Mouse (Mus musculus) heart, adult 8-10 months (tissue): ENCODE results near the gene Ckm. TPM values are rescaled to one million over a fixed set of nuclear protein-coding genes. Genes with fewer than 3 reads are reported as not detected.
A peak's percentile ranks its signal among the peaks of the same experiment; 100 is the strongest.

Experiments used
- DNase-seq: peaks from one replicate; pipeline ENCODE4 v3.0.0; 2022; ENCODE audit warnings: low spot score
- total RNA-seq, 4 experiments: library from RNA; stranded (reverse); gene quantifications; 2 replicates each; pipeline ENCODE4 v1.2.4; 2022

Ckm gene
- total RNA-seq: 1,000 to 10,000 TPM; 3,513 to 3,931 (median 3,544) TPM

DNA sequence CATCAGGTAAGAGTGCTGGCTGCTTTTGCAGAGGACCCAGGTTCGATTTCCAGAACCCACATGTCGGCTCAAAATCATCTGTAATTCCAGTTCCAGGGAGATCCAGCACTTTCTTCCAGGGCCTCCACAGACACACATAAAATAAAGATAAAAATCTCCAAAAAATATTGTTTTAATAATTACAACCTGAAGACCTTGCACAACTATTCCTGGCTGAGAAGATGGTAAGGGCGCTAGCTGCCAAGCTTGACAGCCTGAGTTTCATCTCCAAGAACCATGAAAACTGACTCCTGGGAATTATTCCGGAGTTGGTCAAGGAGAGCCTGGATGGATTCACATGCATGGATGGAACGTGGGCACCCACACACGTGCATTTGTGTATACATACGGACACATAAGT lies at the start of gene Ckm:
TSS of gene Ckm (plus strand) at position 301 of the 400 bp plus-strand sequence.
- DNase-seq: no peak

DNA sequence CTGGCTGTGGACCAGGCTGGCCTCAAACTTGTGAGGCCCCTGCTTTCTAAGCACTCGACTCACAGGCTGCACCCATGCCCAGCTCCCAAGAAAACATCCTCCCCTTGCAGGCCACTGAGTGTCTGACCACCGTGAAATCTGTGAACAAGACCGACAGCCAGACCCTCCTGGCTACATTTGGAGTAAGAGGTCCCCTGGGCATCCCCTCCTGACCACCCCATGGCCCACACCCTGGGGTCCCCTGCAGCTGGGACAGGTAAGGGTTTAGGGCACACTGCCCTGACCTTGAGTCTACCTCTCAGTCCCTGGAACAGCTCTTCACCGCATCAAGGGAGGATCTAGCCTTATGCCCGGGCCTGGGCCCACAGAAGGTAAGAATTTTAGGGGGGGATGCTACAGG lies 49.6 kb upstream of the Ckm start:
- DNase-seq: no peak

DNA sequence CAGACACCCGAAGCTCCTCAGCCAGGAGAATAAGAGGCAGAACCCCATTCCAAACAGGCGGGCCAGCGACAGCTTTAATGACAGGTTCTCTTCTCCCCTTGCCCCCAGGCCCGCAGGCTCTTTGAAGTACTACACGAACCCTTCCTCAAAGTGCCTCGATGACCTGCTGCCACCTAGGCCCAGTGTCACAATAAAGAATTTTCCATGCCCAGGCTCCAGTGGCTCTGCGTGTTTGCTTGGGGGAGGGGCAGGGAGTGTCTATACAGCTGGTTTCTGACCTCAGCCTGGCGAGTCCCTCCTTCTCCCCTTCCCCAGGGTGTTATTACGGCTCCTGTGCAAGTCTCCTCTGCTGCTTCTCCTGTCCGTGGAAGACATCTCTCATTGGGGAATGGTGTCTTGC lies 48.3 kb upstream of the Ckm start:
- no peak for DNase-seq

DNA sequence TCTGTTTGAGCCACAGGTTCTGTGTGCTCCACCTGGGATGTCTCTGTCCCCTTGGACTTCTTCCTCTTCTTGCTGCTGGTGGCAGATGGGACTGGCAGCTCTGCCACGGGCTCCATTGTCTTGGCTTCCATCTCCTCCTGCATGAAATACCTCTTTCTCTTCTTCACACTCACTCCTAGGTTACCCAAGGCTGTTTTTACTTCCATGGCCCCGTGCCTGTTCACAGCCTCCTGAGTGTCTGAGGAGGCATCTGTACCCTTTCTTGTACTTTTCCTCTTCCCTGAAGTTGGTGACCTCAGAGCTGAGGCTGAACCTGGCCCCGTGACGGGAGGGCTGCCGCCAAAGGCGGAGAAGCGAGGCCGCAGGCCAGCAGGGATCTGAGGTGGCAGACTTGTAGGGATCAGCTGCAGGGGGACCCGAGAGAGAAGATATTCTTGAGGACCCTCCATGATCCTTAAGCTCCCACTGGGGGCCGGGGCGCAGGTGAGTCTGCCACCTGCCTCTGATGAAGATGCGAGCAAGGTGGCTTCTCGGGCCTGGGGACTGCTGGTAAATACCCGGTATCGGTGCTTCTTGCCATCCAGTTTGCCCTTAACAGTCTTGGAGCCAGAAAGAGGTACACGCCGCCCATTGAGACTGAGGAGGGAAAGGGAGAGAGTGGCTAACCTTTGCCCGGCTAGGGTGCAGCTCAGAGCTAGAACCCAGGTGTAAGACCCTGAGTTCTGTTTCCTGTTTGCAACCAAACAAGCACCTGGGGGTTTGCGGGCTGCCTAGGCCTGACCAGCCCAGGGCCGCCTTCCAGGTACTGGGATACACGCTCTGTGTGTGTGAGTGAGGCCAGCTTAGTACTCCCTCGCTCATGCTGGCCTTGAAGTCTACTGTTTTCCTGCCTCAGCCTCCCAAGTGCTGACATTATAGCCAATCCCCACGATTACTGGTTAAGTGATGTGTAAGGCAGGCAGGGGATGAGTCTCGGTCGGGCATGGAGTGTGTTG lies 46.9 kb upstream of the Ckm start:
- no peak for DNase-seq

DNA sequence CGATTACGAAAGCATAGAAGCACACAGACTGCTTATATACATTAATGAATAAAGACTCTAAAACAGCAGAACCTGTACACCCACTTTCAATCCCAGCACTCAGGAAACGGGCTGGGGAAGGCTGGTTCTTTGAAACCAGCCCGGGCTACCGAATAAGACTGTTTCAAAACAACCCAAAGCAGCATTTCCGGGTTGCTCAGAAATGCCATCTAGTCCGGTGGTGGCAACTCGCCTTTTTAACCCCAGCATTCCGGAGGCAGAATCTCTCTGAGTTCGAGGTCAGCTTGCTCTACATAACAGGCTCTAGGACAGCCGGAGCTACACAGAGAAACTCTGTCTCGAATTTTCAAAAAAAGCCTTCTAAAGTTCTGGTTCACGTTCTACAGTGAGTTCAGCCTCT lies 45.9 kb upstream of the Ckm start:
- DNase-seq: no peak

DNA sequence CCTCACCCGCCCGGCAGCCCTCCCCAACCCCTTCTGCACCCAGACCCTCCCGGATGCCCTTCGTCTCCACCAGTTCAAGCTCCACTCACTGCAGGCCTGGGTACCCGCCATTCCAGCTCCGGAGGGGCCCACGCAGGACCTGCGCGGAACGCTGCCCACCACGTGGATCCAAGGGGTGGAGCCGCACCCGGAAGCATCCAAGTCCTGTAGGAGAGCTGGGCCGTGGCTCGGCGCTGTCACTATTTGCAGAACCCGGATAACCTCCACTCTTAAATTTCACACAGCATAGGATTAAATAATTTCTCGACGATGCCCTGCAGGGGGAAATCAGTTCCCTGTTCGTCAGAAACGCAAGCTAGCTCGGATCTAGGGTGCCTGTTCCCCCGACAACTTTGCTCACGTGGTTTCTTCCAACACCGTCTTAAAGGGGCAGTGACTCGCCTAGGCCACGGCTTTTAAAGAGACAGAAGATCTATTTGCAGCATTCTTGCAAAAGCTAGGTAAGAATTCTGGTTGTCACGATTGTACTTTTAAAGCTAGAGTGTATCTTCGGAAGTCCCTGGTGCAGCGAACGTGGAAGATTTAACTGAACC lies 45.2 kb upstream of the Ckm start, which contains the start of the genes Cd3eap and Ppp1r13l:
TSS of gene Cd3eap (minus strand) at position 185 of the 593 bp plus-strand sequence.
TSS of gene Ppp1r13l (plus strand) at position 451 of the 593 bp plus-strand sequence.
- DNase-seq: peak; percentile 88

DNA sequence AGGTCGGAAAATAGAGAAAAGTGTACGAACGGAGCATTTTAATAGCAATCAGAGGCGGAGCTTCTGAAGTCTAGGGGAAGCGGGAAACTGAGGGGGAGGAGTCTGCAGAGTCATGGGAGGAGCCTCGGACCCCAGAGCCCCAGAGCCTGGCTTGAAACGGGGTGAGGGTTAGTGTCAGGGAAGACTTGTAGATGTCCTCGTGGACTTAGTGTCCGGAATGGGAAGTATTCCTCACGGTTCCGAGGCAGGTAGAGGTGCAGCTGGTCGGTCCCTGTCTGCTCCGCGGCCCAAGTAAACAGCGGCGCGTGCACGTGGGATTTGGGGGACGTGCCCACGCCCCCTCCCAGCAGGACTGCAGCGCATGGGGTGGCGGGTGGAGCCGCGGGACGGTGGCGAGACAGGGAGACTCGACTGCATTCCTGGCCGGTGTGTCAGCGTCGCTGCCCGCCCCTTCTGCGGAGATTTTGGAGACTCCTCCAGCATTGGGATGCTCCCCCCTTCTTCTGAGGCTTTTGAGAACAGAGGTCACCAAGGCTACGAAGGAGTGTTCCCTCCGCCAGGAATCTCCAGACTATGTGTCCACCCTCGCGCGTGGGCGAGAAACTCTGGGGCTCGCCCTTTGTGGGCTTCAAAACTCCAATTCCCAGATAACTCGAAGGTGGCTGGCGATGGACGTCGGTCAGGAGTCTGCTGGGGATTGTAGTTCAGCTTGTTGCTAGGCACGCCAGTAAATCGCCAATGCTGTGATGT lies 44.5 kb upstream of the Ckm start:
- peak; percentile 79 for DNase-seq

DNA sequence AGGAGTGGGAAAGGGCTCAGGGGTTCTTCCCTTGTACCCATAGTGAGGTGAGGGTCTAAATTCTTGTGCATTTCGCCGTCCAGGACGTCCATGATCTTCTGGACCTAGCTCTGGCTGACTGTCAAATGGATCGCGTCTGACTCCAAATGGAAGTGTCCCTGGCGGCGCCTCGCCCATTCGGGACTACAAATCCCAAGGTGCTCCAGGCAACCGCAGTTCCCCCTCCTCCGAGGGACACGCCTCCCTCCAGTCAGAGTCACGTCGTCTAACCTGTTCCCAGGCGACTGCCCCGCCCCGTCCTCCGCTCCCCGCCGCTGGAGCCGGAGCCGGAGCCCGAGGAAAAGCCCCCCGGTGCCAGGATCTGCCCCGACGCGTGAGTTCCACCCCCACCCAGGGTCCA lies 43.6 kb upstream of the Ckm start:
- DNase-seq: peak; percentile 94

DNA sequence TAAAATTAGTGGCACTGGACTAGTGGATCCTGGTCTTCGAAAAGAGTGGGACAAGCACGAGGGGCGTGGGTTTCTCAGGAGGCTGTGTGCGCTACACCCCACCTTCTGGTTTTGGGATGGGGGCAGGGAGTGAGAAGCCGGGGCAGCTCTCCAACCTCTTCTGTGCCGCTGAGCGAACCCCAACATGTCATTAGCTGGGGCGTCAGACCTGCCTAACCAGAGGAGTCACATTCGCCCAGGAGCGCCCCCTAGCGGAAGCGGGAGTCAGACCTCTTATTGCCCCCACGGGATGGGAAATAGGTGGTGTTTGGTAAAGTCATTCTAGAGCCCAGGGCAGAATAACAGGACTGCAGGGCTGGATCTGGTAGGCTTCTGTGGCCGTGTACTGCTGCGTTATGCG lies 42.9 kb upstream of the Ckm start:
- DNase-seq: peak; percentile 87

DNA sequence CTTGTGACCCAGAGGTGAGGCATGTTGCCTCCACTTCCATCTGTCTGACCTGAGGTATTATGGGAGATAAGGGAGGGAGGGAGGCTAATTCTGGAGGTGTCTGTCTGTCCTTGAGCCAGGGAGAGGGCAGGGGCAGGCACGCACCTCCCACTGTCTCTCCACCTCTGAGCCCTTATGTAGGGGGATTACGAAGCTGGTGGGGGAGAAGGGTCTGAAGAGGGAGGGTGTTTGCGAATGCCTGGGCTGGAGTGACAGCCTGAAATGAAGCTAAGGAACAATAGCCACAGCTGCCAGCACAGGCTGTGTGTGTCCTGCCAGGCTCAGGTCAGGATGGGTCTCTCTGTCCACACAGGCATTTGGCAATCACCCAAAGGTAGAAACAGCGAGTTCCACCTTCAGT lies 42.3 kb upstream of the Ckm start:
- no peak for DNase-seq

DNA sequence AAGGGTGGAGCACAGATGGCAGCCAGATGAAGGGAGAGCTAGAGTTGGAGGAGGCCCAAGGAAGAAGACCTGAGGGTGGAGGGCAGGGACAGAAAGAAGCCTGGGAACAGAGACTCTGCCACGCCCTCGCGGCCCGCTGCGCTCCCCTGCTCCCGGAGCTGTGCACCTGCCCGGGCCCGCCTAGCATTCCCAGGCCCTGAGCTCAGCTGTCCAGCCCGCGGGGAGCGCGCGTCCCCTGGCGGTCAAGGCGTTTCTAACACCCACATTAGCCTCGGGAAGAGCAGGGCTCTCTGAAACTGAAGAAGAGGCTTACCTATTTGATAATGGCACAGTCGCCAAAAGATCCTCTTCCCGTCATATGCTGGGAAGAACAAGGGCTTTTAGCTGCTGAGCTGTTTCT lies 40.7 kb upstream of the Ckm start:
- DNase-seq: peak; percentile 73

DNA sequence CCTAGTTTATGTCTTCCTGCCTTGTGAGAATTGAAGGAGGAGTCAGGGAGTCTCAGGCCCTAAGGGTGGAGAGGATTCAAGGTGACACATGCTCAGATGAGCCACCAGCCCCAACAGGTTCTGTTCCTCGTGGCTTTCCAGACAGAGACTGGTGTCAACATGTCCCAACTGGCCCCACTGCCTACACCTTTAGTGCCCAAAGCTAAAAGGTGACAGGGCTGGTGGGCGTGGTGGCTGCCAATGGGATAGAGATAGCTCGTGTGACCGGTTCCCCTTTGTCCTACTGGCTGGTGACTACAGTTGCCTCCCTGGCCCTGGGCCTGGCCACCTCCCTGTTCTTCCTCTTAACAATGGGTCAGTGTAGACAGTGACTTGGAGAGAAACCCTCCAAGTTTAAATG lies 39.2 kb upstream of the Ckm start:
- DNase-seq: no peak

DNA sequence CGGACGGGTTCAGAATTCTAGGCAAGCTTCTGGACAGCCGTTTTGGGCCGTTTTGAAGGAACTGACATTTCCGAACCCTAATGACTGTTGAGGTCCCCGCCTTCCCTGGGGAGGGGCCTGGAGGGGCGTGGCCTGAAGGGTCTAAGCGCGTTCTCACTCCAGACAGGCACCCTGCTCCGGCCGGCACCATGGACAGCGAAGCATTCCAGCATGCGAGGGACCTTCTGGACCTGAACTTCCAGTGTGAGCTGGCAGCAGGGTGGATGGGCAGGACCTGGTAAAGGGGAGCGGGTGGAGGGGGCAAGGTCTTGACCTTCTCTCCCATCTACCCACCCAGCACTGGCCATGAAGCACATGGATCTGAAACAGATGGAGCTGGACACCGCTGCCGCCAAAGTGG lies 36.2 kb upstream of the Ckm start:
- no peak for DNase-seq

DNA sequence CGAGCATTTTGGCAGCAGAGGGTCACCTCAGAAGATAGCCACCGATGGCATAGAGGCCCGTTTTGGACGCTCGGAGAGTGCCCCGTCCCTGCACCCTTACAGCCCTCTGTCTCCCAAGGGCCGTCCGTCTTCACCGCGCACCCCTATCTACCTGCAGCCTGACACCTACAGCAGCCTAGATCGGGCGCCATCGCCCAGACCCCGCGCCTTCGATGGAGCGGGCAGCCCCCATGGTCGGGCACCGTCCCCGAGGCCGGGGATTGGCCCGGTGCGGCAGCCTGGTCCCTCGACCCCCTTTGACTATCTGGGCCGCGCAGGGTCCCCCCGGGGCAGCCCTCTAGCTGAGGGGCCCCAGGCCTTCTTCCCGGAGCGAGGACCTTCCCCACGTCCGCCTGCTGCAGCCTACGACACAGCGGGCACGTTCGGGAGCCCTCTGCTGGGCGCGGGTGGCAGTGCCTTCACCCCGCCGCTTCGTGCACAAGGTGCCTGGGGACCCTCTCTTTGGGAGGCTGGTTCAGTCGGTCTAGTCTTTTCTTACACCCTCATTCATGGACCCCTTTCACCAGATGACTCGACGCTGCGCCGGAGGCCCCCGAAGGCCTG lies 34.7 kb upstream of the Ckm start:
- peak; percentile 33 for DNase-seq

DNA sequence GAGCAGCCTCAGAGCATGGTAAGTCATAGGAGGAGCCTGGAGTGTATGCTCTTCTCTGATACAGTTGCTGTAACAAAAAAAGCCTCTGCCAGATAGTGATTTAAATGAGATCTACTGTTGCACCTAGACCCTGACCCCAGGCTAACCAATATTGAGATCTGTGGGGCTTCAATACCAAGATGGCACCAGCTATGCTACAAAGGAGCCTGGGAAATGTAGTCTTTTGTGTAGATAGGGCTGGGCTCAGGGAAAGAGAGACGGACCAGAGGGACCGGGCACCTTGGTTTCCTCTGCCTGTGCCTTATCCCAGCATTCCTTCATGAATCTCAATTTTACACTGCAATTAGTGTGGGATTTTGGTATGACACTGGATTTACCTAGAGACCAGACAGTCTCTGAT lies 31.2 kb upstream of the Ckm start:
- no peak for DNase-seq

DNA sequence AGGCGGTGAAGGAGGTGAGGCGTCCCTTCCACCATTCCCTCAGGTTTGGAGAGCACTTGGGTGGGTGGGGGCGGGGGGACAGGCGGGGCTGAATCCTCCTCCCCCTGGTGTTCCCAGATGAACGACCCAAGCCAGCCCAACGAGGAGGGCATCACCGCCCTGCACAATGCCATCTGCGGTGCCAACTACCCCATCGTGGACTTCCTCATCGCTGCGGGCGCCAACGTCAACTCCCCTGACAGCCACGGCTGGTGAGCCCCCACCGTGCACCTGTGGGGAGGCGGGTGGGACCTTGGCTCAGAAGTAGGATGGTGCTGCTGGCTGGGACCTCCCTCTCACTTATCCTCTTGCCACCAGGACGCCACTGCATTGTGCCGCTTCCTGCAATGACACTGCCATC lies 29.2 kb upstream of the Ckm start:
- DNase-seq: no peak

DNA sequence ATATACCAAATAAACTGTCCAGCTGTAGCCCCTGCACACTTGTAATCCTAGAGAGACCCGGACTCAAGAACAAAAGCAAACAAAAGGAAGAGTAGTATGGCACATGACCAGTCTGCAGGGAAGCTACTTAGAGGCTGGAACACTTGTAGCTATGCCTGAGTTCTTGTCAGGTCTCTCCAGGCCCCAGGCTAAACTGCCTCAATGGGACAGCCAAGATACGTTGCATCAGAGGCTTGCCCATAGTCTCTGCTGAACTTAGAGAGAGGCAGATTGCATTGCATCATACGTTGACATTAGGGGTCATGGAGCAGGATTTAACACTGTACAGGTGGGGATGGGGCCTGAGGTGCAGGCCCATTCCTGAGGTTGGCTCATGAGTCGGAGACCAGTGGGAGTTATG lies 28.6 kb upstream of the Ckm start:
- DNase-seq: no peak

DNA sequence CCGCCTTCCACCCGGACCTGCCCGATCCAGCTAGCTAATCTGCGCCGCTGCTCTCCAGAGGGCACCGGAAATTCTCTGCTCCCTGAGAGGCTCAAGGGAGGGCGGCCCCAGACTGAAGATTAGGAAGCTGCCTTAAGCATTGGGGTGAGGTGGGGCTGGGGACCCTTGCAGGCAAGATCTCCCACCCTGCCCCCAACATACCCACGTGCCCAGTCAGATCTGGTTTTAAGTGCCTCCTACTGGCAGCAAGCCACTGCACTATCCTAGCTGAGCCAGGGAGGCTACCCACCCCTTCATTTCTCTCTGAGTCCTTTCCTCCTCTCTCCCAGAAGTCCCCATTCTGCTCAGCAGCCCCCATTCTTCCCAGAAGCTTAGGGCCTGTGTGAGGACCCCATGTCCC lies 26.5 kb upstream of the Ckm start:
- no peak for DNase-seq

DNA sequence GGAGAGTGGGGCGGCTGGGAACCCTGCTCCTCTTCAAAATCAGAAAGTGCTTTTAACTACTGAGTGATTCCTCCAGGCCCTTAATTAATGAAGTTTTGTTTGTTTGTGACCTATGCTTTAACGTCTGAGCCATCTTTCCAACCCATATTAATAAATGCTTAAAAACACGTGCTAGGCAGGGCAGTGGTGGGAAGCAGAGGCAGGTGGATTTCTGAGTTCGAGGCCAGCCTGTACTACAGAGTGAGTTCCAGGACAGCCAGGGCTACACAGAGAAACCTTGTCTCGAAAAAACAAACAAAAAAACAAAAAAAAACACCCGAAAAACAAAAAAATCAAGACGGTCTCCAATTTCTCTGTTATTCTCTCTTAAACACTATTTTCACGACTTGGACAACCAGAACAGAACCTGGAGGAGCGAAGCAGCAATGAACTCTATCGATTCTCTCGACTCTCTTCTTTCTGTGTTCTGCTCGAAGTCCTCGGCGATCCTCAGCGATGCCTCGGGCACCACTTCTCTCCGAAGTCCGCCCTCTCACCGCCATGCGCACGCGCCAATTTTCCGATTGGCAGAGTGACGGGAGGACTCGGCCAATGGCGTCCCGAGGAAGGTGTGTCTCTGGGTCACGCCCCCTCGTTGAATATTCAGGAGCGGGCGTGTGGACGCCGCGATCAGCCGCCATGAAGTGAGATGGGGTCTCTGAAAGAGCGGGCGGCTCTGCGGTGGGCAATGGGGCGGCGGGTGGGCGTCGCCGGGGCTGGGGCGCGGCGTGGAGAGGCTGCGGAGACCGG lies 23.0 kb upstream of the Ckm start, which contains the start of gene Ercc2:
TSS of gene Ercc2 (plus strand) at position 634 of the 789 bp plus-strand sequence.
- DNase-seq: peak; percentile 99

DNA sequence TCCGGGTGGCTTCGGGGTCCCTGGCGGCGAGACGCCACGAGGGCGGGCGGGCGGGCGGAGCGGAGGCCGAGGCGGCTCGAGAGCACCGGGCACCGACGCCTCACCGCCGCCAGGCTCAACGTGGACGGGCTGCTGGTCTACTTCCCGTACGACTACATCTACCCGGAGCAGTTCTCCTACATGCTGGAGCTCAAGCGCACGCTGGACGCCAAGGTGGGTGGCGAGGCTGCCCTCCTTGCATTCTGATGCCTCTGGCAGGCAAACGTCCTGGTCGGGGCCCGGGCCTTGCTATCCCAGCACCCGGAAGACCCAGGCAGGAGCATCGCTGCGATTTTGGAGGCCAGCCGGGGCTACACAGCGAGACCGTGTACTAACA lies 22.4 kb upstream of the Ckm start:
- no peak for DNase-seq

DNA sequence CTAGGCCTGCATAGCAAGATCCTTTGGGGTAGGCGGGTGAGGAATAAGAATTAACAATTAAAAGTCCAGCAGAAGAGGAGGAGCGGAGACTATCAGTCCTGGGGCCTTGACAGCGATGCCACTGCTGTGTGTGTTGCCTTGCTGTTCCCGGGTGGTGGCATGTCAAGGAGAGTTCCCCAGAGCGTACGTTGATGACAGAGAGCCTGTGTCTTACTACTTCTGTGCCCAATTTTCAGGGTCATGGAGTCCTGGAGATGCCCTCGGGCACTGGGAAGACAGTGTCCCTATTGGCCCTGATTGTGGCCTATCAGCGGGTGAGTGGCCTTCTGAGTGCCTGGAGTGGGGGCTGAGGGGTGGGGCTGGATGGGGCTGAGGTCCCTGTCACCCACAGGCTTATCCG lies 20.9 kb upstream of the Ckm start:
- no peak for DNase-seq
